Mouse (Mus musculus): ENCODE results near the gene Ankrd11. TPM values are rescaled to one million over a fixed set of nuclear protein-coding genes. Genes with fewer than 3 reads are reported as not detected.

The Ankrd11 gene
- polyA plus RNA-seq, 1 experiment from 2014 or later, result 62.4 TPM

DNA sequence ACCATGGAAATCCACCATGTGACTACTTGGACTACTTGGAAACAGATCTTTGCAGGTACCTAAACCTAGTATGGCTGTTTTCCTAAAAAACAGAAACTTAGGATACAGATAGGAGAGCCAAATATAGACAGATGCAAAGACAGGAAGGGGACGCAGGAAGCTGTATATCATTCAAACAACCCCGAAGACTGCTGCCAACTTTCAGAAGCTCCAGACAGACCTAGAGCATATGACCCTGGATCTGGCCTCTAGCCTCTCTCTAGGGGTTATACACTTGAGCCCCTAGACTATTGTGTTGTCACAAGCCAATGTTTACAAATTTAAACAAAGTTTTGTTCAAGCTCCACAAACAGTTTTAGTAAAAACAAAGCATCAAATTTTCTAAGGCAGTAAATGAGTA lies 80.6 kb downstream of the Ankrd11 start:
- 0 out of 2 replicates have a peak overlapping the region, but pooled peaks have one; percentile 5 for H3K27ac ChIP-seq (ENCODE audit: poor library complexity, severe bottlenecking)
- peaks cover 52% of the 10 kb centered on the region for H3K4me1 ChIP-seq (replicated peaks)
- WGBS, result 9% methylated on average over 2 of the region's 2 CpGs
- no peak overlapping the region for H3K4me2 ChIP-seq
- no peaks in the 10 kb centered on the region for H3K9me3 ChIP-seq (replicated peaks)
- H3K36me3 ChIP-seq, result no peaks in the 10 kb centered on the region
- no peak overlapping the region for H3K9ac ChIP-seq
- no peak overlapping the region for H3K4me3 ChIP-seq
- no peak for ATAC-seq (ENCODE audit: insufficient number of reproducible peaks, low FRiP score)
- H3K27me3 ChIP-seq (replicated peaks), result no peaks in the 10 kb centered on the region

DNA sequence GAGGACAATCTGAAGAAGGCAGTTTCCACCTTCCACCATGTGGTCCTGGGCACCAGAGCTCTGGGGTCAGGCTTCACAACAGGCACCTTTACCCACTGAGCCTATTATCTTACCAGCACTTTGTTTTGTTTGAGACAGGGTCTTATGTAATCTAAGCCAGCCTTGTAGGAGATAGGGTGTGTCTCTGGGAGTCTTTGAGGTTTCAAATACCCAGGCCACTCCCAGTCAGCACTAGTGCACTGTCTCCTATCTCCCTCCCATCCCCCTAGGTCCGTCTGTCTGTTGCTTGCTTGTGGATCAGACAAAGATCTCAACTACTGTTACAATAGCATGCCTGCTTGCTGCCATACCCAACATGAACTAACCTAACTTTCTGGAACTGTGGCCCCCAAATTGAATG lies 81.1 kb downstream of the Ankrd11 start:
- H3K4me1 ChIP-seq (replicated peaks), result peaks cover 58% of the 10 kb centered on the region
- peak; percentile 73; the same call in 1 of the 2 replicates for ATAC-seq (ENCODE audit: insufficient number of reproducible peaks, low FRiP score)
- H3K4me3 ChIP-seq, result no peak overlapping the region
- H3K9me3 ChIP-seq (replicated peaks), result no peaks in the 10 kb centered on the region
- H3K36me3 ChIP-seq, result no peaks in the 10 kb centered on the region
- H3K9ac ChIP-seq, result no peak overlapping the region
- WGBS, result 10% methylated on average over 1 of the region's 1 CpGs
- no peaks in the 10 kb centered on the region for H3K27me3 ChIP-seq (replicated peaks)
- H3K27ac ChIP-seq (ENCODE audit: poor library complexity, severe bottlenecking), result no peak overlapping the region
- H3K4me2 ChIP-seq, result no peak overlapping the region

DNA sequence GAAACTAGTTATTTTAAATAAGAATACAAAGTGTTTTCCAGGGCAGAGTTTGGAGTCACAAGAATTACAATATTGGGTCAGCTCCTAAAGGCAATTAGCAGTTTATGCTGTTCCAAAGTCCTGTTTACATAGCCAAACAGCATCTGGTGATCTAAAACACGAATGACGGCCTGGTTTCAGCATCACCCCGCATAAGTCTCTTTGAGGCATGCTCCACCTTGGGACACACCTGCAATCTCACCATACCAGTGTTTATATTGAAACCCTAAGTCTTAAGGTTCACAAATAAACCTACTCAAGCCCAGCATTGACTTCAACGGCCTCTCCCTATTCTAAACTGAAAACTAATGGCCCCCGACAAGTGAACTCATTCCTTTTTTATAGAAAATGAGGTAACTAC lies 81.8 kb downstream of the Ankrd11 start:
- Histone ChIP-seq H3K9ac (no peak overlapping the region), H3K4me1 (replicated peaks) (peaks cover 63% of the 10 kb centered on the region), H3K9me3 (replicated peaks) (no peaks in the 10 kb centered on the region), H3K27ac (ENCODE audit: poor library complexity, severe bottlenecking) (no peak overlapping the region), H3K27me3 (replicated peaks) (no peaks in the 10 kb centered on the region), H3K4me2 (no peak overlapping the region), H3K36me3 (no peaks in the 10 kb centered on the region), H3K4me3 (no peak overlapping the region)
- 83% methylated on average over 5 of the region's 5 CpGs for WGBS
- ATAC-seq (ENCODE audit: insufficient number of reproducible peaks, low FRiP score), result no peak

DNA sequence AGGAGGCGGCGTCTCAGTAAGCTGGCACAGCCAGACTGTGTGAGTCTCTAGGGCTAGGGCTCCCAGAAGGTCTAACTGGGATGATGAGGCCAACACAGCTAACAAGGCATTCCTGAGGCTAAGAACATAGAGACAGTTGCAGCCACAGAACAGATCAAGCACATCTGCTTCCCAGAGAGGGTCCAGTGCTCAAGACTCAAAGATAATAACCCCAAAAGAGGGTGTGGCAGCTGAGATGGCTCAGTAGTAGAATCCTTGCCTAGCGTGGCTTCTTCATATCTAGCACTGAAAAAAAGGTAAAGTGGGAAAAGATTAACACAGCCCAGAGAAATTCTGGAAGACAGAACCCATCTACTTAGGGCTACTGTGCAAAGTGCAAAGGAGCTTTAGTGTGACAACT lies 86.1 kb downstream of the Ankrd11 start:
- H3K9ac ChIP-seq, result no peak overlapping the region
- no peak overlapping the region for H3K4me3 ChIP-seq
- 80% methylated on average over 3 of the region's 3 CpGs for WGBS
- no peaks in the 10 kb centered on the region for H3K36me3 ChIP-seq
- no peak overlapping the region for H3K4me2 ChIP-seq
- no peaks in the 10 kb centered on the region for H3K27me3 ChIP-seq (replicated peaks)
- H3K4me1 ChIP-seq (replicated peaks), result peaks cover 70% of the 10 kb centered on the region
- no peak for ATAC-seq (ENCODE audit: insufficient number of reproducible peaks, low FRiP score)
- no peak overlapping the region for H3K27ac ChIP-seq (ENCODE audit: poor library complexity, severe bottlenecking)
- H3K9me3 ChIP-seq (replicated peaks), result no peaks in the 10 kb centered on the region

DNA sequence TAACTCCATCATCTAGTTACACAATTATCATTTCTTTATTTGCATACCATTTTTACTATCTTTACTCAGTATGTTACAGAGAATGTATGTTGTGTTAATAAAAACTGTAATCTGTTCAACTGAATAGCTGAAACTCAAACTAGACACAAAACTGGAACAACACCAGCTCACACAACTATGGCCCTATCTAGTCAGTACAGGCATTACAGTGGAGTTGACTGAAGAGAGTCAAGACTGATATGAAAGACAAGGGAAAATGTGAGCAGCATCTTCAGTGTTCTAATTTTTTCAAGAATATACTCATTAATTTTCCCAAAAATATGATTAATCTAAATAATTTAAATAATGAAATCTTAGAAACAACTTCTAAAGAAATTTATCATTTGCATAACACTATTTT lies 86.9 kb downstream of the Ankrd11 start:
- Histone ChIP-seq H3K4me3 (no peak overlapping the region), H3K27me3 (replicated peaks) (no peaks in the 10 kb centered on the region), H3K36me3 (no peaks in the 10 kb centered on the region), H3K4me2 (no peak overlapping the region), H3K9ac (no peak overlapping the region), H3K9me3 (replicated peaks) (no peaks in the 10 kb centered on the region), H3K27ac (ENCODE audit: poor library complexity, severe bottlenecking) (no peak overlapping the region), H3K4me1 (replicated peaks) (peaks cover 66% of the 10 kb centered on the region)
- ATAC-seq (ENCODE audit: insufficient number of reproducible peaks, low FRiP score), result no peak

DNA sequence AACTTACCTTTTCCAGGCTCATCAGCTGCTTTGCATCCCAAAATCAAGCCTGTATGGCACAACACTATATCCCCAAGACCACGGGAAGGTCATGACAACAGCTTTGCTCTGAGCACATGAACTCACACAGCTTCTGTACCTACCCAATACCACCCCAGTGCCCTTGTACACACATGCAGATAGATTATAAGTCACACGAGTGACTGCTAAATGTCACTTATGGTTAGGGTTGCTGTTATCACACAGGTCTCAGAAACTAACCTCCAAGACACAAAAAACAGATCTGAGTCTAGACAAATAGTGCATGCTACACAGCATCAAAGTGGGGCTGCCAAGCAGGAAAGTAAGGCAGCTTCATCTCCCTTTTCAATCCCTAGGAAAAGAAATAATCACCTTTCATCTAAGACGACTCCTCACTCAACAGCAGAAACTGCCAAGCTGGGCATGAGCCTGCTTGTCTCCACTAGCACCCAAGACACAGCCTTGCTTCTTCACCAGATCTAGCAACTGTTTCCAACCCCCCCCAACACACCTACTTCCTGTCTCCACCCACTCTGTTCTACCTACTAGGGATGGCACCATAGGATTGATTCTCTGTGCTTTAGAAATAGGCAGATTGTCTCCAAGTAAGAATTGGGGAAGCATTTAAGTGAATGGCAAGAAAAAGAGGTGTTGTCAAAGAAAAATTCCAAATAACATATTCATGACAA lies 87.8 kb downstream of the Ankrd11 start:
- Histone ChIP-seq H3K4me3 (no peak overlapping the region), H3K27ac (ENCODE audit: poor library complexity, severe bottlenecking) (no peak overlapping the region), H3K9me3 (replicated peaks) (no peaks in the 10 kb centered on the region), H3K4me2 (no peak overlapping the region), H3K9ac (no peak overlapping the region), H3K4me1 (replicated peaks) (peaks cover 71% of the 10 kb centered on the region), H3K36me3 (no peaks in the 10 kb centered on the region), H3K27me3 (replicated peaks) (no peaks in the 10 kb centered on the region)
- 60% methylated on average over 3 of the region's 3 CpGs for WGBS
- no peak for ATAC-seq (ENCODE audit: insufficient number of reproducible peaks, low FRiP score)

DNA sequence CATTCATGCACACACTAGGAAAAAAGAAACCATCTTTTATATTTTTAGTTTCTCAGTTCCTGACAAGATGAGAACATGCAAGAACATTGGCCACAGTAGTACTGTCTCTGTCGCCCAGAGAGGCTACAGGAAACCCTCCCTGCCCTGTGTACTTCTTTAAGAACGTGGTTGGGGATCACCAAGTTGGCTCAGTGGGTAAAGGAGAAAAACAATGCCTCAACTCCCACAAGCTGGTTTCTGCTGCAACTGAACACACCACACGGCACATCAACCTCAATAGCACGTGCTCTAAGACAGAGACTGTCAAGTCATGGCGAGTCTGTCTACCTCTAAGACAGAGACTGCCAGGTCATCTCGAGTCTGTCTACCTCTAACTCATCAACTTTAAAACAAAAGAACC lies 89.0 kb downstream of the Ankrd11 start:
- Histone ChIP-seq H3K27ac (ENCODE audit: poor library complexity, severe bottlenecking) (no peak overlapping the region), H3K36me3 (no peaks in the 10 kb centered on the region), H3K9me3 (replicated peaks) (no peaks in the 10 kb centered on the region), H3K9ac (no peak overlapping the region), H3K4me3 (no peak overlapping the region), H3K4me2 (no peak overlapping the region), H3K4me1 (replicated peaks) (peaks cover 72% of the 10 kb centered on the region), H3K27me3 (replicated peaks) (no peaks in the 10 kb centered on the region)
- no peak for ATAC-seq (ENCODE audit: insufficient number of reproducible peaks, low FRiP score)
- WGBS, result 88% methylated on average over 6 of the region's 6 CpGs

DNA sequence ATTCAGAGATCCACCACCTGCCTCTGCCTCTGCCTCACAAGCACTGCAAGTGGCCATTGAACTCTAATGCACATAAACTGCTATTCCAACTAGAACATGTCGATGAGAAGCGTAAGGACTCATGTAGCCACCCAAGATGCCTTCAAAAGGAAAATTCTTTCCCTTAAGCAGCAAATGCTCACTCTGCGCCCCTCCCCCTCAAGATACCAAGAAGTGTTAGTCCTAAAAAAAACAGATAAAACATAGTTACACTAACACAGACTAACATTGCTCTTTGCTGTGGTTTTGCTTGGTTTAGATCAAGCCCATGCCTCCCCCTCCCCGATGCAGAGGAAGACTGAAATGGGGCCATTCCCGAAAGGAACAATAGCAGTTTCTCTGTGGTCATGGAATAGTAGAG lies 90.6 kb downstream of the Ankrd11 start:
- Histone ChIP-seq H3K9ac (no peak overlapping the region), H3K4me2 (no peak overlapping the region), H3K9me3 (replicated peaks) (no peaks in the 10 kb centered on the region), H3K27me3 (replicated peaks) (no peaks in the 10 kb centered on the region), H3K4me3 (no peak overlapping the region), H3K27ac (ENCODE audit: poor library complexity, severe bottlenecking) (no peak overlapping the region), H3K4me1 (replicated peaks) (peaks cover 61% of the 10 kb centered on the region), H3K36me3 (no peaks in the 10 kb centered on the region)
- no peak for ATAC-seq (ENCODE audit: insufficient number of reproducible peaks, low FRiP score)
- WGBS, result 82% methylated on average over 5 of the region's 5 CpGs

DNA sequence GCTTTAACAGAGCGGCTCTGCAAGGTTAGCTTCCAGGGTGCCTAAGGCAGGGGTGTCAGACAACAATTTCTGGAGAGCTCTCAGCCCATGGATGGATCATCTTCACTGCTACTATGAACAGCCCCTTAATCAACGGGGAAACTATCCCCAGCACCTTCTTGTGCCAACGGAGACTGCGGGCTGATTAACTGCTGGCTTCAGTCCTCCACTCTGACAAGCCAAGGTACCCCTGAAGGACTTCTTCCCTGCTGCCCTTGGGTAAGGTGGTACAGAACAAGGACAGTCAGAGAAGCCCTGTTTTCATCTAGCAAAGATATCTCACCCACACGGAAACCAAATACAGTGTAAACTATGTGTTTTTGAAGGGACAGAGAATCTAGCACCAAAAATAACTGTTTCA lies 92.4 kb downstream of the Ankrd11 start:
- no peak for ATAC-seq (ENCODE audit: insufficient number of reproducible peaks, low FRiP score)
- no peak overlapping the region for H3K4me3 ChIP-seq
- no peaks in the 10 kb centered on the region for H3K36me3 ChIP-seq
- H3K4me1 ChIP-seq (replicated peaks), result peaks cover 49% of the 10 kb centered on the region
- H3K27me3 ChIP-seq (replicated peaks), result no peaks in the 10 kb centered on the region
- no peak overlapping the region for H3K4me2 ChIP-seq
- 0 out of 2 replicates have a peak overlapping the region, but pooled peaks have one; percentile 1 for H3K27ac ChIP-seq (ENCODE audit: poor library complexity, severe bottlenecking)
- no peak overlapping the region for H3K9ac ChIP-seq
- 67% methylated on average over 5 of the region's 5 CpGs for WGBS
- H3K9me3 ChIP-seq (replicated peaks), result no peaks in the 10 kb centered on the region

DNA sequence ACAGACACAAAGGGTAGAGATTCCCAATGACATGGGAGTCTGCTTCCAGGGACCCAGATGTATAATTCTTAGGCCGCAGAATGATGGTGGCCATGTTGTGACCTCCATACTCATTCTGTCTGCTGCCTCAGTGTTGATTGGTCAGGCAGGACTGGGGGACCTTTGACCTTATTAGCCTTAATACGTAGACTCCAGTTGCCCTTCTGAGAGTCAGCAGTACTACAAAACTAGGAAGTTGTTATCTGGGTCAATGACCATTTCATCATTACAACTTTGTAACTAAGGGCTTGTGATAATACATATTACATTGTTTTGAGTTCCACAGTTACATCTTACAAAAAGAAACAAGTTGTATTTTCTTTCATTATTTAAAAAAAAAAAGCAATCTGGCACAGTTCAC lies 96.3 kb downstream of the Ankrd11 start:
- H3K4me1 ChIP-seq (replicated peaks), result peaks cover 34% of the 10 kb centered on the region
- no peaks in the 10 kb centered on the region for H3K27me3 ChIP-seq (replicated peaks)
- WGBS, result 88% methylated on average over 2 of the region's 2 CpGs
- ATAC-seq (ENCODE audit: insufficient number of reproducible peaks, low FRiP score), result no peak
- H3K9ac ChIP-seq, result no peak overlapping the region
- H3K9me3 ChIP-seq (replicated peaks), result no peaks in the 10 kb centered on the region
- H3K36me3 ChIP-seq, result no peaks in the 10 kb centered on the region
- no peak overlapping the region for H3K27ac ChIP-seq (ENCODE audit: poor library complexity, severe bottlenecking)
- no peak overlapping the region for H3K4me3 ChIP-seq
- H3K4me2 ChIP-seq, result no peak overlapping the region

DNA sequence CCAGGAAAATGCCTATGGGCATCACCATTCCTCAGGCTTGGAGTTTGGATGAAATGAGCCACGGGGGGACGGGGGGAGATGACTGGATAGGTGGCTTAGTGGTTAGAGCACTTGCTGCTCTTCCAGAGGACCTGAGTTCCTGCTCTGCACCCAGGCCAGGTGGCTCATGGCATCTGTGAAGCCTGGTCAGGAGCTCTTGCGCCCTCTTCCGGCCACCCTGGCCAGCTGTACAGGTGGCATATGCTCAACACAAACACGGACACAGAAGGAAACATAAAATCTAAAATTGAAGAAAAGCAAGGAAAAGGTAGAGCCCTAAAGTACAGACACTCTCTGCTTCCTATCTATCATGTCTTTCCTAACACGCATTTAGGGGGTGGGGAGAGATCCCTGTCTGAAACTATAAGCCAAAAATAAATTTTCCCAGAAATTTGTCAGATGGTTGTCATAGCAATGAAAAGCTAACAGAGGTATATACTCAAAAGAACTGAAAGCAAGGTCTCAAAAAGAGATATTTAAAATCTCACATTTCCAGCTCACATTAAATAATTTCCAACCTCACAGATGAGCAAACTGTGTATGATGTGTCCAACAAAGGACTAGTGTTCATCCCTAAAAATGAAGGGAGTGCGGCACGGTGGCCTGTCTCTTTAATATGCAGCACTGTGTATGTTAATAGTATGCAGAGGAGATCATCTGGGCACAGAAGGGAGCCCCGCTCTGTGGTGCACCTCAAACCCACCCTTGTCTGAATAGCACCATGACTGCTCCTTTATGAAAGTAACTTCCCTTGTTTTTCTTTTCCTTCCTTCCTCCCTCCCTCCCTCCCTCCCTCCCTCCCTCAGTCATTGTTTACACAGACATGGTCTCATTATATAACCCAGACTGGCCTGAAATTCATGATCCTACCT lies 99.0 kb downstream of the Ankrd11 start:
- no peak overlapping the region for H3K4me3 ChIP-seq
- no peak overlapping the region for H3K4me2 ChIP-seq
- no peaks in the 10 kb centered on the region for H3K27me3 ChIP-seq (replicated peaks)
- 0 out of 2 replicates have a peak overlapping the region, but pooled peaks have one; percentile 6 for H3K27ac ChIP-seq (ENCODE audit: poor library complexity, severe bottlenecking)
- 84% methylated on average over 9 of the region's 9 CpGs for WGBS
- no peak for ATAC-seq (ENCODE audit: insufficient number of reproducible peaks, low FRiP score)
- no peaks in the 10 kb centered on the region for H3K9me3 ChIP-seq (replicated peaks)
- no peaks in the 10 kb centered on the region for H3K36me3 ChIP-seq
- H3K4me1 ChIP-seq (replicated peaks), result peaks cover 36% of the 10 kb centered on the region
- no peak overlapping the region for H3K9ac ChIP-seq
